Mouse (Mus musculus) 3134 (cell line): ENCODE measurements around the gene LTO1.
A peak's percentile ranks its signal among the peaks of the same experiment; 100 is the strongest.

ENCODE experiments used
- DNase-seq: peaks from one replicate; pipeline ENCODE4 v3.0.0-alpha.2; 2011; ENCODE audit warnings: low spot score; ENCODE audit not compliant: insufficient read length; ENCODE audit errors: extremely low read depth

Gene LTO1

DNA sequence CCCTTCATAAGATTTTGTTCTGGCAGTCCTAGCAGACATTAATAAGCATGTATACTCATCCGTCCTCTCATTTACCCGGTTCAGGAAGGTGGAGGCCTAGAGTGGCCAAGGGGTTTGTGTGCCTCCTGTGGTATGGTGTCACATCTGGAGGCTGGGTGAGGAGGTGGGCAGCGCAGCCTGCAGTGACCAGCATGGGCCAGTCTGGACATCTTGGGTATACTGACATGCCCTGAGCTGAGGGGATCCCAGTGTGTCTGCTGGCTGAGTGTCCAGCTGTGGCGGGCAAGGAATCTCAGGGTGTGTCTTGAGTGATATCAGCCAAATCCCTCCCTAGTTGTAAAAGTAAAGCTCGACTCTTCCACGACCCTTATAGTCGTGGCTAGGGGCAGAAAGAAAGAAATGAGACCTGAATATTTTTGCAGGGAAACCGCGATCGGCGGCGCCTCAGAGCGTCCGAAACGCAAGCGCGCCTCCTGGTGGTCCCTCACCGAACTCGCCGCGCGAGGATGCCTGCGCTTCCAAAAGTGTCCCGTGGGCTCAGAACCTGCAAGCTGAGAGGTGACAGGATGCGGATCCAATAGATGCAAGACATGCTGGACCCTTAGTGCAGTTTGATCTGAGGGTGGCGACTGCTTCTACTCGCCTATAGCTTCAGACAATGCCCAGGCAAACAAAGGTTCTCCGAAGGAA is 8.0 kb upstream of the LTO1 start:
- no peak for DNase-seq

- DNase-seq = no peak
These were observed 7.1 kb upstream of the LTO1 start for GRCm38 (mm10) chr7:144907793-144908192.

DNA sequence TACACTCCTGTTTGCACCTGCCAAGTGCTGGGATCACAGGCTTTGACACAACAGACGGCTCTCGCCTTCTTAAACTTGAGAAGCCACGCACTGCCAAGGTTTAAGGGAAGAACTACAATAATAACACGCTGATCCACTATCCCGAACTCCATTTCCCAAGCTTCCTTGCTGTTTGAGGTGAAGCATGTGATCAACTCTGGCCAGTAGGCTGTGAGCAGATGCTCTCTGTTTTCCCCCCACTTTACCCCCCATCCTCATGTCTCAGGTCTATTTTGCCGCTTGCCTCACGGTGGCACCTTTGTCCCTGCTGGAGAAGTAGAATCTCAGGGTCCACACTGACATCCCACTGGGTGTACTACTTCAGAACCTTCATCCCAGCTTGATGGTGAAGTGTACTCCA is 6.2 kb upstream of the LTO1 start:
- no peak for DNase-seq

DNA sequence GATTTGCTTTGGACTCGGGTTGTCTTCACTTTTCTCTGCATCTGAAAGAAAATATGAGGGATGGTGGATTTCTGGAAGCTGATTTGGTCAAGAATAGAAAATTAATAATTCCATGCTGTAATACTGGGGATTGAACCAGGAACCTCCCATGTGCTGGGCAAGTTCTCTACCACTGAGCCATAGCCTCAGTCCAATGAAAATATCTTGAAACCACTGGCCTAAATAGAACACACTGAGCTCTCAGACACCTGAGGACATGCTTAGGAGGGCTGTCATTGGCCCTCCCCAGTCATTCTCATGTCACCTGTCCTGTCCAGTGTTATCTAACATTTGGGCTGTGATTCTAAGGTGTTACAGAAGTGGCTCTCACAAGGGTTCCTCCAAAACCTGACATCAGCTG is 3.8 kb upstream of the LTO1 start:
- no peak for DNase-seq

GRCm38 (mm10) chr7:144912897-144913296 is 2.0 kb upstream of the LTO1 start:
- no peak for DNase-seq

- DNase-seq = no peak
These were observed 478 bp upstream of the LTO1 start for GRCm38 (mm10) chr7:144914296-144914947.

DNA sequence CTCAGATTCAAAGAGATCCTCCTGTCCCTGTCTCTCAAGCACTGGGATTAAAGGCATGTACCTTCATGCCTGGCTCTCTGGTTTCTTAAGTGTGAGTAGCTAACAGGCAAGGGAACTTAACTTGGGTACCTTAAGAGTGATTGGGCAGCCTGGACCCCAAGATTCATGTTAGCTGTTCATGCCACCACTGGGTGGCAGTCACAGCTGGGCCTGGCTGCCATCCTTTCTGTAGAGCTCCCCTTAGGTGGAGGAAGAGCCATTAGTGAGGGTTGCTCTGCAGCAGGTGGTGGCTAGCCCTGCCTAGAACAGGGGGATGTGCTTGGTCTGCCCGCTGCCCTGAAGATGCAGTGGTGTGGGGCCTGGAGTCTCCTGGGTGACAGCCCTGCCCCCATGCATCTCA is 3.9 kb downstream of the LTO1 start:
- no peak for DNase-seq

DNA sequence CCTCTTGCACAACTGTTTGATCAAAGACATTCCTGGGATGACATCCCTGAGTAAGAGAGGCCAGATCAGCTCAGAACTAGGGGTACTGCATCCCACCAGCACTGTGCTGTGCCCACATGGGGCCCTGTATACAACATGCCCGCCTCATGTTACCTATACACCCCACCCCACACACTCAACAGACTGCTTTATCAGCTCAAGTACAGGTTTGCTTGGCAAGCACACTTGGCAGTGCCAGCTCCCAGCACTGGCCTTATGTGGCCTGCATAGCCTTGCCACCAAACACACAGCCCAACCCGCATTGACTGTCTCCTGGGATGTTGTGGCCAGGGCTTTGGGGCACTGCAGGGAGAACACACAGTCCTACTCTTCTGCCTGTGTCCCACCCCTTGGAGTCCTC is 12.7 kb downstream of the LTO1 start:
- DNase-seq = no peak

GRCm38 (mm10) chr7:144928009-144928888 is 13.3 kb downstream of the LTO1 start:
- DNase-seq = peak; percentile 37

GRCm38 (mm10) chr7:144928889-144929210 is 13.9 kb downstream of the LTO1 start:
- DNase-seq = peak; percentile 57

- peak; percentile 79 for DNase-seq
These were observed 14.6 kb downstream of the LTO1 start for GRCm38 (mm10) chr7:144929506-144929905.

DNA sequence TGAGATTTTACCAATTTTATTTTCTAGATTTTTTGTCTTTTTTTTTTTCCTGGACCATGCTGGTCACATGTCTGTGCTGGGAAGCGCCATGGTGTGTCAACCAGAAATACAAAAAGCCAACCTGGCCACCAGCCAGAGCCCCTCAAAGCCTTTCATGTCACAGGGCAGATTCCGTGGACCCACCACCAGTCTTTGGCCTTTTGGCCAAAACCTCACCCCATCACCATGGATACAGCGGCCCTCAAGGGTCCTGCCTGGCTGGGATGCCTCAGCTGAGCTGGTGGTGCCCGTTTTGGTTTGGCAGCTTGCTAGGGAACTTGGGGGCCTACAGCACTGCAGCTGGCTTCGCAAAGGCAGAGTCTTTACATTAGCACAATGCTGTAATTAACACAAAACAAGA is 15.0 kb downstream of the LTO1 start:
- peak; percentile 63 for DNase-seq

DNA sequence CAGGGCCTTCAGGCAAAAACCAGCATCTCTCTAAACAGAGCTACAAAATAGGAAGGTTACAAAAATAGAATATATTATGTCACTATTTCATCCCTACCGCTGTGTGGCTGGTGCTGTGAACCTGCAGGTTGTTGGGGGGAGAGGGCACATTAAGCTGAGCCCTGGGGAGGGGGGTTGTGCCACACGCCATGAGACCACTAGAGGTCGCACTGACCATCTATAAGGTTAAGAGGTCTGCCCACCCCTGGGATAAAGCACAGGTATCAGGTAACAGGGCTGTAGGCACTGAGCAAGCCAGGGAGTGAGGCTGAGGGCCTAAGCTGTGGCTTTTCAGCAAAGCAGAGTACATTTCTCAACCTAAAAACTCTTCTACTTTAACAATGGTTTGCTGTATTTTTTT is 16.9 kb downstream of the LTO1 start:
- peak; percentile 34 for DNase-seq

DNA sequence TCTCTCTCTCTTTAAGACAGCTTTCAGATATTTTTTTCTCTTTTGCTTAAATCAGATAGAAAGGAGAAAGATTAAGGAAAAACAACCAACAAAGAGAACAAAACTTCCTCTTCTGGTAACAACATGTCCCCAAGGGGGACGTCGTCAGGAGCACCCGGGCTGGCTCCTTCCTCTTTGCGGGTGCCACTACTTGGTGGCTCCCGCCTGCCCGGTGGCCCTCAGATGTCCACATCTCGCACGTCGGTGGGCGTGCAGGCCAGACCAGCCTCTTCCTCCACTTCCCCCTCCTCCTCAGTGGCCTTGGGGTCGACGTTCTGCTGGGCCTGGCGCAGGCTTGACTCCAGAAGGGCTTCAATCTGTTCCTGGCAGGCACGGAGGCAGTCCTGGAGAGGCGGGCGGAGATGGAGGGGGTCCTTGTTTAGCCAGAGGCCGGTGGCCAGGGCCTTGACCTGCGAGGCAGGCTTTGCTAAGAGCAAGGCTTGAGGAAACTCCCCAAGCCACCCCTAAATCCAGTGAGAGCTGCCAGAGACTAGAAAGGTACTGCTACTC is 17.6 kb downstream of the LTO1 start:
- DNase-seq = peak; percentile 58

DNA sequence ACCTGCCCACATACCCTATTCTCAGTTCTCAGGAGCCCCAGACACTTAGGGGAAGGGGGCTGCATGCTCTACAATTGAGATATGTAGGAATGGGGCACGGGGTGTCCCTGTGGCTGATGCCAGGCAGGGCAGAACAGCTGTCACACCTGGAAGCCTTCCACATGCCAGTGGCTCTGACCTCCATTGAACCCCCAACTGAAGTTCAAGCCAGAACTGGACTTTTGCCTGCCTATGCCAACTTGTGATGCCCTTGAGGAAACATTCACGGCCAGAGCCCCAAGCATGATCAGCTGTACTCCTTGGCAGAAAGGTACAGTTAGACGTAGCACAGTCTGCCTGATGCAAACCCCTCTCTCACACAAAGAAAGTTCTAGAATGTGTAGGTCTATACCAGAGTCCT is 18.4 kb downstream of the LTO1 start:
- no peak for DNase-seq

- peak; percentile 70 for DNase-seq
These were observed 18.9 kb downstream of the LTO1 start for GRCm38 (mm10) chr7:144933796-144934195.

DNA sequence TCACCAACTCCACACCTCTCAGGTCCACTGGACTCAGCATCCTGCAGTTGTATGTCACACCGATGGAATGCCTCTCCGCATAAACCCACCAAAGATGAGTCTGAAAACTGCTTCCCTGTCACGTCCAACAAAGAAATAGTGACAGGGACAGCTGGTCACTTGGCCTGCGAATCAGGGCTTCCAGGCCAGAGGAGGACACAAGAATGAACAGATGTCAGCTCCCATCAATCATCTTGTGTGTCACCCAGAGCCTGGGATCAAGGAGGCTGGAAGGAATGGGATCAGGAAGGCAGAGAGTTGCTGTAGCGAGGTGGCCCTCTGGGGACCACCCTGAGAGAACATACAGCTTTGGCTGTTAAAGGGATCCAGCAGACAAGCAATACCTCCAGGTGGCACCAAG is 20.0 kb downstream of the LTO1 start:
- DNase-seq = peak; percentile 42

GRCm38 (mm10) chr7:144935563-144935962 is 20.7 kb downstream of the LTO1 start:
- DNase-seq = peak; percentile 49

- DNase-seq = no peak
These were observed 21.5 kb downstream of the LTO1 start for GRCm38 (mm10) chr7:144936311-144936880.

DNA sequence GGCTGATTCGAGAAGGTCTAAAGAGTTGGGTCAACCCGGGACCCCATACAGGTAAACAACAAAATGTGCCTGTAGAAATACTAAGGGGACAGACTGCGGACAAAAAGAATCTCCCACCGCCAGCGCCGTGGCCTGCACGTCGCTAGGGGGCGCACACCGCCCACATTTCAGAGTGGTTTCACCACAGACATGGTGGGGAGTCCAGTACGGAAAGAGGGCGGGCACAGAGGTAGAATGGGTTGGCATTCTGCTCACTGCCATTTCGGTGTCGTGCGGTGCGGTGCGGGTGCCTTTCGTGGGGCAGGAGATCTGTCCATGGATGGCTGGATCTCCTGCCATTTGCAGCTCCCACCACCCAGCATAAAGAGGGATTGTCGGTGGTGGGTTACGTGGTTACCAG is 22.6 kb downstream of the LTO1 start:
- DNase-seq = peak; percentile 88

DNA sequence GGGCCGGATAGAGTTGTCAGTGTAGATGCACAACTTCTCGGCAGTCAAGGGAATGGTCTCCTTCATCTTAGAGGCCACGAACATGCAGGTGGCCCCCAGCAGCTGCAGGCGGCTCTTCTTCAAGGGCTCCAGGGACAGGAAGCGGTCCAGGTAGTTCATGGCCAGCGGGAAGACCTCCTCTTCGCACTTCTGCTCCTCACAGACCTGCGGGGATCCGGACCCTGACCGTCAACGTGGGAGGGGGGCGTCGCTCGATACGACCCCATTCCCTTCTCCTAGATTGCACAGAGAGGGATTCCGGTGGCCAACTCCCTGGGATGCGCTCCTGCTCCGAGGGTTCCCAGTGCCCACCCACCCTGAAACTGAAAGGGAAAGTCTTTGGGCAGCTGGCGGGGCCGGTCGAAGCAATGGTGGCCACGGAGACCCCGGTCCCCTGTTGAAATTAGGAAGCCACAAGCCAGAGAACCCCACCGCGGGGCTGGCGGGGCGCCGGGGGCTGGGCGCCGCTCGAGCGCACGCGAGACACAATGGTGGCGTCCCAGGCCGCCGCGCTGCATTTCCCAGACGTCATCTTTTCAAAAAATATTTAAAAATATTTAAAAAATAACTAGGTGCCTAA is 23.1 kb downstream of the LTO1 start:
- DNase-seq = no peak
